Mouse (Mus musculus): Measurements from ENCODE around the gene Tsacc. TPM values are rescaled to one million over a fixed set of nuclear protein-coding genes. Genes with fewer than 3 reads are reported as not detected.
A peak's percentile ranks its signal among the peaks of the same experiment; 100 is the strongest.
"Not testable (repeated sequence)": the region's sequence is repeated elsewhere in the genome, so short reads cannot be mapped to it uniquely, and the experiment has no call there.

The Tsacc gene
- polyA plus RNA-seq, 1 experiment: 19.8 TPM

GRCm38 (mm10) chr3:88299172-88299571 is 2.4 kb upstream of the Tsacc start:
- Histone ChIP-seq H3K27ac (ENCODE audit: insufficient read depth, low read length) (no peak overlapping the region), H3K9me3 (replicated peaks; ENCODE audit: control insufficient read depth, insufficient read depth, low read length, poor library complexity, severe bottlenecking) (no peaks in the 10 kb centered on the region), H3K9ac (ENCODE audit: low read depth, poor library complexity, severe bottlenecking) (no peak overlapping the region), H3K36me3 (ENCODE audit: control insufficient read depth, insufficient read depth, low read length, poor library complexity, severe bottlenecking) (peaks cover 57% of the 10 kb centered on the region), H3K27me3 (ENCODE audit: control insufficient read depth, insufficient read depth, low read length, poor library complexity, severe bottlenecking) (no peaks in the 10 kb centered on the region), H3K4me3 (ENCODE audit: low read depth, low read length) (no peak overlapping the region), H3K4me1 (ENCODE audit: control insufficient read depth, insufficient read depth, low read length) (no peaks in the 10 kb centered on the region)
- TF ChIP-seq EP300 (IDR thresholded peaks at IDR 0.05; ENCODE audit: insufficient read depth, low read depth, low read length): no peak
- no peak for TF ChIP-seq POLR2A (IDR thresholded peaks at IDR 0.05; ENCODE audit: insufficient read depth, low read length)
- TF ChIP-seq CTCF (IDR thresholded peaks at IDR 0.05; ENCODE audit: low read depth, low read length): no peak

GRCm38 (mm10) chr3:88297321-88297851 is 587 bp upstream of the Tsacc start:
- H3K4me1 ChIP-seq (ENCODE audit: control insufficient read depth, insufficient read depth, low read length): no peaks in the 10 kb centered on the region
- no peaks in the 10 kb centered on the region for H3K9me3 ChIP-seq (replicated peaks; ENCODE audit: control insufficient read depth, insufficient read depth, low read length, poor library complexity, severe bottlenecking)
- H3K27ac ChIP-seq (ENCODE audit: insufficient read depth, low read length): peak overlapping the region; percentile 56
- no peak for TF ChIP-seq EP300 (IDR thresholded peaks at IDR 0.05; ENCODE audit: insufficient read depth, low read depth, low read length)
- no peak for TF ChIP-seq POLR2A (IDR thresholded peaks at IDR 0.05; ENCODE audit: insufficient read depth, low read length)
- no peak for TF ChIP-seq CTCF (IDR thresholded peaks at IDR 0.05; ENCODE audit: low read depth, low read length)
- H3K9ac ChIP-seq (ENCODE audit: low read depth, poor library complexity, severe bottlenecking): peak overlapping the region; percentile 84
- H3K27me3 ChIP-seq (ENCODE audit: control insufficient read depth, insufficient read depth, low read length, poor library complexity, severe bottlenecking): no peaks in the 10 kb centered on the region
- H3K4me3 ChIP-seq (ENCODE audit: low read depth, low read length): peak overlapping the region; percentile 94
- H3K36me3 ChIP-seq (ENCODE audit: control insufficient read depth, insufficient read depth, low read length, poor library complexity, severe bottlenecking): peaks cover 42% of the 10 kb centered on the region

- peak overlapping the region; percentile 93 for H3K4me3 ChIP-seq (ENCODE audit: low read depth, low read length)
- peak overlapping the region; percentile 29 for H3K27ac ChIP-seq (ENCODE audit: insufficient read depth, low read length)
- no peak for TF ChIP-seq CTCF (IDR thresholded peaks at IDR 0.05; ENCODE audit: low read depth, low read length)
- no peak for TF ChIP-seq EP300 (IDR thresholded peaks at IDR 0.05; ENCODE audit: insufficient read depth, low read depth, low read length)
- no peak for TF ChIP-seq POLR2A (IDR thresholded peaks at IDR 0.05; ENCODE audit: insufficient read depth, low read length)
- no peaks in the 10 kb centered on the region for H3K27me3 ChIP-seq (ENCODE audit: control insufficient read depth, insufficient read depth, low read length, poor library complexity, severe bottlenecking)
- H3K9me3 ChIP-seq (replicated peaks; ENCODE audit: control insufficient read depth, insufficient read depth, low read length, poor library complexity, severe bottlenecking): no peaks in the 10 kb centered on the region
- H3K9ac ChIP-seq (ENCODE audit: low read depth, poor library complexity, severe bottlenecking): peak overlapping the region; percentile 57
- H3K36me3 ChIP-seq (ENCODE audit: control insufficient read depth, insufficient read depth, low read length, poor library complexity, severe bottlenecking): peaks cover 29% of the 10 kb centered on the region
- no peaks in the 10 kb centered on the region for H3K4me1 ChIP-seq (ENCODE audit: control insufficient read depth, insufficient read depth, low read length)
These were observed 664 bp downstream of the Tsacc start for GRCm38 (mm10) chr3:88296110-88296560.

DNA sequence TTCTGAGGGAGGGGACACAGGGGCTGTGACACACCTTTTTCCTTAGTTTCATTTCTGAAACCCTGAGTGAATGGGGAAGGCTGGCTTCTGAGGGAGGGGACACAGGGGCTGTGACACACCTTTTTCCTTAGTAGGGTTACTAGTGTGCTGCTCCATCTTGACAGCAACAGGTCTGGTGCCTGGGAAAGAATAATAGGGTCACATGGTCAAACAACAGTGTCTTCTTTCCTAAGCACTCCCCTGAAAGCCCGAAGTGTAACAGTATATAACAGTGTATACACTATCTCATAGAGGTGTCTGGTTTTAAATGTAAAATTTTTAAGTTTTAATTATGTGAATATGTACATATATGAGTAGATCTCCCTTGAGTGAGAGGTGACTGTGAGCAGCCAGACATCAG is 1.5 kb downstream of the Tsacc start:
- Histone ChIP-seq H3K36me3 (ENCODE audit: control insufficient read depth, insufficient read depth, low read length, poor library complexity, severe bottlenecking) (peaks cover 20% of the 10 kb centered on the region), H3K9ac (ENCODE audit: low read depth, poor library complexity, severe bottlenecking) (peak overlapping the region; percentile 57), H3K27ac (ENCODE audit: insufficient read depth, low read length) (peak overlapping the region; percentile 88)
- not testable (repeated sequence) for H3K9me3 ChIP-seq (replicated peaks; ENCODE audit: control insufficient read depth, insufficient read depth, low read length, poor library complexity, severe bottlenecking); H3K4me1 ChIP-seq (ENCODE audit: control insufficient read depth, insufficient read depth, low read length); H3K27me3 ChIP-seq (ENCODE audit: control insufficient read depth, insufficient read depth, low read length, poor library complexity, severe bottlenecking); H3K4me3 ChIP-seq (ENCODE audit: low read depth, low read length)

- H3K4me1 ChIP-seq (ENCODE audit: control insufficient read depth, insufficient read depth, low read length): peaks cover 7% of the 10 kb centered on the region
These were observed 4.8 kb downstream of the Tsacc start for GRCm38 (mm10) chr3:88291970-88292369.

DNA sequence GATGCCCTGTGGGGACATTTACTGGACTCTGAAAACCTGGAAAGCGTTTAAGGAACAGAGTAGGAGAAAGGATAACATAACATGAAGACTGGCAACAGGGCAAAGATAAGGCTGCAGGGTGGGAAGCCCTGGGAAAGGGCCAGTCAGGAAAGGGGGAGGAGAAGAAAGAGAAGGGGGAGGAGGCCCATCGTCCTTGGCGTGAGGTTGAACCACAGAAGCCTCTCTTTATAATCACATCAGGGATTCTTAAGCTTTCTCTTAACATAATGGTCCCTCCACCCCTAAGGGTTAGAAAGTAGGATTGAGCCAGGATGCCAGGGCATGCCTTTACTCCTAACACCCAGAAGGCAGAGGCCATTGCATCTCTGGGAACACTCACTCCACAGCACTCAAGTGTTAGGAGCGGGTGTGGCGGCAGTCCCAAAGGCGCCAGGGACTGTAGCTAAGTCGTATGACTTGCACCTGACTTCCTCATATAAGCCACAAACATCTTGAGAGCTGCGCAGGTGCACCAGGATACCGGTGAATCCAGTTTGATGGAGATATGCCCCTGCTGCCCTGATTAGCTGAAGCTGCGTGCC is 8.6 kb downstream of the Tsacc start:
- H3K9ac ChIP-seq (ENCODE audit: low read depth, poor library complexity, severe bottlenecking): peak overlapping the region; percentile 45; the same call in 1 of the 2 replicates
- H3K36me3 ChIP-seq (ENCODE audit: control insufficient read depth, insufficient read depth, low read length, poor library complexity, severe bottlenecking); H3K27me3 ChIP-seq (ENCODE audit: control insufficient read depth, insufficient read depth, low read length, poor library complexity, severe bottlenecking); H3K4me1 ChIP-seq (ENCODE audit: control insufficient read depth, insufficient read depth, low read length); H3K9me3 ChIP-seq (replicated peaks; ENCODE audit: control insufficient read depth, insufficient read depth, low read length, poor library complexity, severe bottlenecking): not testable (repeated sequence)
- peak overlapping the region; percentile 84 for H3K27ac ChIP-seq (ENCODE audit: insufficient read depth, low read length)
- 0 out of 2 replicates have a peak overlapping the region, but pooled peaks have one; percentile 12 for H3K4me3 ChIP-seq (ENCODE audit: low read depth, low read length)

More at GRCm38 (mm10) chr3:88291970-88292369, 4.8 kb downstream of the Tsacc start:
- H3K27ac ChIP-seq (ENCODE audit: insufficient read depth, low read length): no peak overlapping the region
- no peaks in the 10 kb centered on the region for H3K9me3 ChIP-seq (replicated peaks; ENCODE audit: control insufficient read depth, insufficient read depth, low read length, poor library complexity, severe bottlenecking)
- H3K36me3 ChIP-seq (ENCODE audit: control insufficient read depth, insufficient read depth, low read length, poor library complexity, severe bottlenecking): no peaks in the 10 kb centered on the region
- no peak overlapping the region for H3K4me3 ChIP-seq (ENCODE audit: low read depth, low read length)
- no peaks in the 10 kb centered on the region for H3K27me3 ChIP-seq (ENCODE audit: control insufficient read depth, insufficient read depth, low read length, poor library complexity, severe bottlenecking)
- H3K9ac ChIP-seq (ENCODE audit: low read depth, poor library complexity, severe bottlenecking): no peak overlapping the region
- TF ChIP-seq EP300 (IDR thresholded peaks at IDR 0.05; ENCODE audit: insufficient read depth, low read depth, low read length) (no peak), CTCF (IDR thresholded peaks at IDR 0.05; ENCODE audit: low read depth, low read length) (peak; percentile 26)

All from ES-Bruce4 (cell line).